Mouse (Mus musculus): ENCODE results near the gene Csnk2a1.
"Not testable (repeated sequence)": the region's sequence is repeated elsewhere in the genome, so short reads cannot be mapped to it uniquely, and the experiment has no call there.

GRCm38 (mm10) chr2:152289623-152290022 is 63.0 kb downstream of the Csnk2a1 start:
- TF ChIP-seq GATA1 (IDR thresholded peaks at IDR 0.05; ENCODE audit: borderline replicate concordance, low read length); FLI1 (IDR thresholded peaks at IDR 0.05; ENCODE audit: low read length): not testable (repeated sequence)

All from megakaryocyte, embryonic 14.5 days (primary cell).